Mouse (Mus musculus) fat pad, adult 2 months (tissue): Measurements from ENCODE around the gene Dglucy.

Experiments used
- DNase-seq: peaks from one replicate; pipeline ENCODE4 v3.0.0-alpha.2; 2011; ENCODE audit warnings: low read depth, low spot score; ENCODE audit errors: extremely low read depth

Gene Dglucy

GRCm38 (mm10) chr12:100925644-100926619 lies 147.1 kb downstream of the Dglucy start:
- DNase-seq = no peak

- no peak for DNase-seq
These were observed 149.4 kb downstream of the Dglucy start for GRCm38 (mm10) chr12:100928286-100928685.

- DNase-seq = no peak
These were observed 152.8 kb downstream of the Dglucy start for GRCm38 (mm10) chr12:100931653-100932052.

GRCm38 (mm10) chr12:100934796-100935195 lies 155.9 kb downstream of the Dglucy start:
- no peak for DNase-seq

- DNase-seq = no peak
These were observed 157.3 kb downstream of the Dglucy start for GRCm38 (mm10) chr12:100936116-100936515.

GRCm38 (mm10) chr12:100936737-100937136 lies 157.9 kb downstream of the Dglucy start:
- DNase-seq = no peak

GRCm38 (mm10) chr12:100937441-100938360 lies 158.8 kb downstream of the Dglucy start:
- DNase-seq = peak; percentile 34

- peak; percentile 37 for DNase-seq
These were observed 162.5 kb downstream of the Dglucy start for GRCm38 (mm10) chr12:100941361-100941760.

- no peak for DNase-seq
These were observed 164.3 kb downstream of the Dglucy start for GRCm38 (mm10) chr12:100943146-100943545.

GRCm38 (mm10) chr12:100944921-100945336 lies 166.1 kb downstream of the Dglucy start:
- no peak for DNase-seq

GRCm38 (mm10) chr12:100945501-100945900 lies 166.6 kb downstream of the Dglucy start:
- DNase-seq = no peak

GRCm38 (mm10) chr12:100945948-100946347 lies 167.1 kb downstream of the Dglucy start:
- DNase-seq = no peak
